In genomic region chr1:34220094-34220601, GRCm38 (mm10) we compare ENCODE assay signal across 16 mouse cellular contexts.
"Had no signal": no experiment of that assay in that cellular context is flagged by ENCODE, and none has a peak within 500 bp of the region (broad histone marks: within the 10 kb centered on the region; RNA-seq: fewer than 3 reads in every experiment).

No protein-coding gene starts in this region.

- H3K4me1 ChIP-seq: neural tube, embryonic 12.5 days; neural tube, embryonic 13.5 days; neural tube, embryonic 15.5 days; stomach, embryonic 15.5 days had no signal

- DNase-seq: retina, postnatal 1 day; right cerebral cortex, adult 18-20 months; right cerebral cortex, postnatal 14 days; right cerebral cortex, postnatal 25 days; right cerebral cortex, postnatal 4 days; spleen, adult 18-20 months; thymus, adult 18-20 months; thymus, postnatal 14 days; thymus, postnatal 25 days; thymus, postnatal 36 days; thymus, postnatal 4 days had no signal

- H3K4me3 ChIP-seq: neural tube, embryonic 12.5 days; neural tube, embryonic 13.5 days; neural tube, embryonic 15.5 days; stomach, embryonic 15.5 days had no signal

- H3K9ac ChIP-seq: neural tube, embryonic 12.5 days; neural tube, embryonic 13.5 days; neural tube, embryonic 15.5 days; stomach, embryonic 15.5 days had no signal

- H3K27ac ChIP-seq: neural tube, embryonic 12.5 days; neural tube, embryonic 13.5 days; neural tube, embryonic 15.5 days; stomach, embryonic 15.5 days; stomach, postnatal 0 days had no signal

- H3K4me2 ChIP-seq: neural tube, embryonic 12.5 days; neural tube, embryonic 13.5 days; neural tube, embryonic 15.5 days; stomach, embryonic 15.5 days had no signal

- H3K27me3 ChIP-seq: neural tube, embryonic 12.5 days; neural tube, embryonic 13.5 days; neural tube, embryonic 15.5 days; stomach, embryonic 15.5 days had no signal

- H3K9me3 ChIP-seq: neural tube, embryonic 12.5 days; neural tube, embryonic 13.5 days; neural tube, embryonic 15.5 days; stomach, embryonic 15.5 days had no signal

- H3K36me3 ChIP-seq: stomach, embryonic 15.5 days had no signal
